Mouse (Mus musculus) monocyte, adult 5-6 weeks (primary cell): ENCODE measurements around the gene Nup107. TPM values are rescaled to one million over a fixed set of nuclear protein-coding genes. Genes with fewer than 3 reads are reported as not detected.
"Not testable (repeated sequence)": the region's sequence is repeated elsewhere in the genome, so short reads cannot be mapped to it uniquely, and the experiment has no call there.

Experiments used
- ATAC-seq: fragments of 153-309, 156-312 bp; replicated peaks from 2 replicates; pipeline ENCODE4 v1.8.0; 2017; ENCODE audit warnings: mild to moderate bottlenecking; ENCODE audit not compliant: low TSS enrichment, insufficient number of reproducible peaks, severe bottlenecking, poor library complexity, low FRiP score
- total RNA-seq: library from RNA; stranded (forward); fragments of 200-1000, 200-491, 200-594 nt; gene quantifications from 3 replicates; pipeline ENCODE4 v1.2.3, GENCODE M21; 2017

Nup107 gene
- total RNA-seq, 1 experiment from 2014 or later, result 83.6 TPM

- ATAC-seq, result peak; percentile 68
These were observed 61.0 kb downstream of the Nup107 start for GRCm38 (mm10) chr10:117731244-117732101.

DNA sequence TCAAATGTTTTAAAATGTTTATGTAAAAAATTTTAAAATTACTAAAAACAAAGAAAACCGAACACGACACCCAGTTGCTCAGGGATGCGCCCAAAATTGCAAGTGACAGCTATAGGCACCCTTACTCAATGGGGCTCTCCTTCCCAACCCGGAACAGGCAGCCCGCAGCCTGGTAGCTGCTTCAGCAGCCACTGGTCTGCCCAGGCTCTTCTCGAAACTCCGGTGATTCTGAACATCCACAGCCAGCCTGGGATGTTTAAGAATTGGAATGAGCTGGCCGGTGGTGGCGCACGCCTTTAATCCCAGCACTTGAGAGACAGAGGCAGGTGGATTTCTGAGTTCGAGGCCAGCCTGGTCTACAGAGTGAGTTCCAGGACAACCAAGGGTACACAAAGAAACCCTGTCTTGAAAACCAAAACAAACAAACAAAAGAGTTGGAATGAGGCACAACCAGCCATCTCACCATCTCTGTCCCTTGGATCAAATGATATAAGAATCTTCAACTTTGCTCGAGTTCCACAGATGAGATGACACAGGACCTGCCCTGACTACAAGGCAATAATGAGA lies 61.8 kb downstream of the Nup107 start:
- no peak for ATAC-seq

- ATAC-seq, result no peak
These were observed 62.4 kb downstream of the Nup107 start for GRCm38 (mm10) chr10:117730140-117730539.

- no peak for ATAC-seq
These were observed 63.2 kb downstream of the Nup107 start for GRCm38 (mm10) chr10:117729139-117729814.

DNA sequence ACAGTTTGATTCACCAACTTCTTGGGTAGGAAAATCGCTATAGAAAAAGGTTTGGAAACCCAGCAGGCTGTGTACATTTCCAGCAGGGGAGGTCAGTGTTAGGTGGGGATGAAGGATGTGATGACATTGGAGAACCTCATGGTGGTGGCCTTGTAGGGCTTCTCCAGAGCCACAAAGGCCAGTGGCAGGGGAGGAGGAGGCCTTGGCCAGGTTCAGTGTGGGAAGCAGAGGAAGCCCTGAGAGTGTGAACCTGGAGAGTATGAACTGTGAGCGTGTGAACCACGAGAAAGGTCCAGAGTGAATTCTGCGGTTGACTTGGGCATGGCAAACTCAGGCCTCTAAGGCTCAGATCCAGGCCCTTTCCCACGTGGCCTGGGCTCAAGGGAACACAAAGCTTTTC lies 63.9 kb downstream of the Nup107 start:
- no peak for ATAC-seq

GRCm38 (mm10) chr10:117727518-117728110 lies 64.9 kb downstream of the Nup107 start:
- ATAC-seq, result no peak

DNA sequence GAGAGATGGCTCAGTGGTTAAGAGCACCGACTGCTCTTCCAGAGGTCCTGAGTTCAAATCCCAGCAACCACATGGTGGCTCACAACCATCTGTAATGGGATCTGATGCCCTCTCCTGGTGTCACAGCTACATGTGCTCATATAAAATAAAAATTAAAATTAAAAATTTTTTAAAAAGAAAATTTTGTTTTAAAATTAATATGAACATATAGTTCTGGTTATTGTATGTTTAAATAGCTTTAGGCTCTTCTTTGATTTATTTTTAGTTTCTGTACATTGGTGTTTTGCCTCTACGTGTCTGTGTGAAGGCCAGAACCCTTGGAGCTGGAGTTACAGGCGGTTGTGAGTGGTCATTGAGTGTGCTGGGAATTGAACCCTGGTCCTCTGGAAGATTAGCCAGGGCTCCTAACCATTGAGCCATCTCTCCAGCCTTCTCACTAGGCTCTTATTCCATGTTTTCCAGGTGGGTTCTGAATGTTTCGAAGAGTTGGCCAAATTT lies 65.6 kb downstream of the Nup107 start:
- no peak for ATAC-seq

- ATAC-seq, result no peak
These were observed 66.2 kb downstream of the Nup107 start for GRCm38 (mm10) chr10:117726350-117726749.

GRCm38 (mm10) chr10:117725671-117726070 lies 66.8 kb downstream of the Nup107 start:
- no peak for ATAC-seq

DNA sequence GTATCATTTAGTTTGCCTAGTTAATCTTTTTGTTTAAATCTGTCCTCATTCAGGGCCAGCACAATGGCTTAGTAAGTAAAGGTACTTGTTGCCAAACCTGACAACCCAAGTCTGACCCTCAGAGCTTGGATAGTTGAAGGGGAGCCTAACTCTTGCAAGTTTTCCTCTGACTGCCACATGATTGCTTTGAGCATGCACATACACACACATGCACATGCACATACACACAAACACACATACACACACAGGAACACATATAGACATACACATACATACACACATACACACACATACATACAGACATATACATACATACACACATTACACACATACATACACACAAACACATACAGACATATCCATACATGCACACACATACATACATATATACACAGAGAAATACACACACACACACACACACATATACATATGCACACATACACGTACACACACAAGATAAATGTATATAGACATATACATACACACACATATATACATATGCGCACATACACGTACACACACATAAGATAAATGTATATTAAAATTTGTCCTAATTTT lies 67.6 kb downstream of the Nup107 start:
- no peak for ATAC-seq

DNA sequence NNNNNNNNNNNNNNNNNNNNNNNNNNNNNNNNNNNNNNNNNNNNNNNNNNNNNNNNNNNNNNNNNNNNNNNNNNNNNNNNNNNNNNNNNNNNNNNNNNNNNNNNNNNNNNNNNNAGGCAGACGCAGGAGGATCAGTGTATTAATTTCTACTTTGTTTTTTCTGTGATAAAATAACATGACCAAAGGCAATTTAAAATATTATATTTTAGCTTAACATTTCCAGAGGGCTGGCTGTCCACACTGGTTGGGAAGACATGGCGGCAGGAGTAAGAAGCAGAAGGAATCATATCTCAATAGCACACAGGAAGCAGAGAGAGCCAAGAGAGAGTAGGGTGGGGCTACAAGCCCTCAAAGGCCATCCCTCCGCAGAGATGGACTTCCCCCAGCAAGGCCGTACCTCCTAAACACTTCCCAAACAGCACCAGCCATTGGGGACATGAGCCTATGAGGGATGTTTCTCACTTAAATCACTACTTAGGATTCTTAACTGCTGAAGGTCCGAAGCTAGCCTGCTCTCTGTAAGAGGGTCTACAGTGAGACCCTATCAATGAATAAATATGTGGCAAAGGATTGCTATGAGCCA lies 68.3 kb downstream of the Nup107 start:
- ATAC-seq, result peak; percentile 57; the same call in 1 of the 2 replicates

DNA sequence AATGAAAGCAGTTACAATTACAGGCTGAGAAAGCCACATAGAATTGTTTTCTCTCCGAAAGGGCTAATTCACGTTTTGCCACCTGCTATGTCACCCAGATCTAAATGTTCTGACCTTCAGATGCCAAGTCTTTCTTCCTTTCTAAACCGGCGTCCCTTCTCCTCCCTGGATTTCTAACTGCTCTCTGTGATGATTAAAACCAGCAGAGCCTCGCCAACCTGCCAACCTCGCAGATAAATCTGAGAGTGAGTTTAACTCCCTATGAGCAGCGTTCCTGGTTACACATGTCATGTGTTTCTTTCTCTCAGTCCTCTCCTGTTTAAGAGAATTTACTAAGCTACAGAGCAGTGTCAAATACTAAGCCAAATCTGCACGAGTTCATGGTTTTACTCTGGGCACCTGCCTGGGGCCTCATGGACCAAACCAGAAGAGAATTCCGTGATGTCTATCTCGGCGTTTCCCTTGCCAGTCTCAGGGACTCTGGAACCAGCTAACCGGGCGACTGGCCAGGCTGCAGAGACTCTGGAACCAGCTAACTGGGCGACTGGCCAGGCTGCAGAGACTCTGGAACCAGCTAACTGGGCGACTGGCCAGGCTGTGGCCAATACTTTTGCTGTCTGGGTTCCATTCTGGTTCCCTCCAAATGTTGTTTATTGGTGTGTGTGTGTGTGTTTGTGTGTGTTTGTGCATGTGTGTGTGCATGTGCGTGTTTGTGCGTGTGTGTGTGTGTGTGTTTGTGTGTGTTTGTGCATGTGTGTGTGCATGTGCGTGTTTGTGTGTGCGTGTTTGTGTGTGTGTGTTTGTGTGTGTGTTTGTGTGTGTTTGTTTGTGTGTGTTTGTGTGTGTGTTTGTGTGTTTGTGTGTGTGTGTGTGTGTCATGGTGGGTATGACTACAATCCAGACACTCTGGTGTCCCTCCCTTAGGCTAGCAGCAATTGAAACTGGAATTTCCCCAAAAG lies 74.1 kb downstream of the Nup107 start:
- ATAC-seq, result no peak

GRCm38 (mm10) chr10:117717583-117717982 lies 74.9 kb downstream of the Nup107 start:
- peak; percentile 23; the same call in 1 of the 2 replicates for ATAC-seq

- ATAC-seq, result no peak
These were observed 75.8 kb downstream of the Nup107 start for GRCm38 (mm10) chr10:117716686-117717085.

GRCm38 (mm10) chr10:117715654-117716053 lies 76.9 kb downstream of the Nup107 start:
- not testable (repeated sequence) for ATAC-seq

DNA sequence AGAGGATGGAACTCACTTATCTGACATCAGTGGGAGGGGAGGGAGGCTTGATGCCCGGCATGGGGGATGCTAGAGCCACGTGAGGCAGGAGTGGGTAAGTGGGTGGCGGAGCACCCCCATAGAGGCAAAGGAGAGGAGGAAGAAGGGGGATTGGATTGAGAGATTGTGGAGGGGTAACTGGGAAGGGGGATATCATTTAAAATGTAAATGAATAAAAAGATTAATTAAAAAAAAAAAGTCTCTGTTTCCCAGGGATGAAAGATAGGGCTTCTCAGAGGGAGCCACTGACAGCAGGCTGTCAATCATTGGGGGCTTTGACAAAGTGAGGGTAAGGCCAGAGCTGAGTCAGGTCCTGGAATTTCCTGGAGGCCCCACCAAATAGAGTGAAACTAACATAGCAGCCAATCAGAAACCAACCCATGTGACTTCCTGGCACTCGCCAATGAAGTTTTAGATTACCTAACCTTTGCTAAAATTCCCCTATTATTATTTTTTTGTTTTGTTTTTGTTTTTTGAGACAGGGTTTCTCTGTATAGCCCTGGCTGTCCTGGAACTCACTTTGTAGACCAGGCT lies 77.5 kb downstream of the Nup107 start:
- ATAC-seq, result no peak

DNA sequence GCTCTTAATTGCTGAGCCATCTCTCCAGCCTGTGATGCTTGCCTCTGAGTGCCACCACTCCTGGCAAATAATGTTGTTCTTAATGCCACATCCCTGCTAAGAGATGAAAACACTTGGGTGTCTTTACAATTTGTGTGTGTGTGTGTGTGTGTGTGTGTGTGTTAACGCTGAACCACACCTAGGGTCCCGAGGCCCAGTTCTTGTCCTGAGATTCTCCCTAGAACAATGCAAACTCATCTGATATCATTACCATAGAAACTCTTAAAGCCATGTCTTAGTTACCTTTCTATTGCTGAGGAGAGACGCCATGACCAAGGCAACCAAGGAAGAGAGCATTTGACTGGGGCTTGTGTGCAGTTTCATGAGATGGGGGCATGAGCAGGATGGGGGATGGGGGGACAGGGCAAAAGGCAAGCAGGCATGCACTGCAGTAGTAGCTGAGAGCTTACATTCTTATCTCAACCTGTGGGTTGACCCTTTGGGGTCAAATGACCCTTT lies 78.4 kb downstream of the Nup107 start:
- ATAC-seq, result no peak
